Mouse (Mus musculus): Measurements from ENCODE around the gene AL607142.1. TPM values are rescaled to one million over a fixed set of nuclear protein-coding genes. Genes with fewer than 3 reads are reported as not detected.

Gene AL607142.1
- total RNA-seq (2014; rRNA removed) (not detected in 2 replicates), polyA plus RNA-seq (2012; rRNA removed) (not detected in 2 replicates)

DNA sequence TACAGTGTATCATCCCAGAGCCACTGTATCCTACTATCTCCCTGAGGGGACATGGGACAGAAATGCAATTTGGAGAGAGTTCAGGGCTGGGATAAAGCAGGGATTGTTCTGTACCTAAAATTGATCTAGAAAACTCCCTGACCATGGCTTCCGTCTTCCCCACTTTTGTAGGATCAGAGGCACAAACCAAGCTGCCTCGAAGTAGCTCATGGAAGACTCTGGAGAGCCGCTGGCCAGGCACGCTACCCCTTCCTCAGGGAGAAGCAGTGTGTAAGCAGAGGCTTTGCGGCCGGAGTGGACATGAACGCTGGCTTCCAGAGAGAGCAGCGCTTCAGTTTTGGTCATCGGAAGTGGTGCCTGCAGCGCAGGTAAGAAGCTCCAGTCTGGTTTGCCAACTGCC lies at the start of gene AL607142.1:
Gene AL607142.1 (plus strand): TSS at position 301 of the 400 bp plus-strand sequence.
- H3K27me3 ChIP-seq (ENCODE audit: control insufficient read depth, insufficient read depth, low read length), result no peaks in the 10 kb centered on the region
- H3K27ac ChIP-seq (replicated peaks; ENCODE audit: insufficient read depth, low read depth, low read length), result no peak within 1 kb of the TSS
- H3K4me1 ChIP-seq (ENCODE audit: control insufficient read depth, insufficient read depth, low read length), result peaks cover 14% of the 10 kb centered on the region
- no peak for DNase-seq (ENCODE audit: extremely low read depth, low read depth, low spot score)
- WGBS, result 93% methylated on average over 10 of the region's 10 CpGs
- H3K36me3 ChIP-seq (ENCODE audit: control insufficient read depth, insufficient read depth, low read length), result no peaks in the 10 kb centered on the region
- H3K79me2 ChIP-seq (ENCODE audit: control insufficient read depth, insufficient read depth, low read length), result no peaks in the 10 kb centered on the region
- no peak for TF ChIP-seq CTCF (IDR thresholded peaks at IDR 0.05; ENCODE audit: low read depth, low read length)
- TF ChIP-seq POLR2A (IDR thresholded peaks at IDR 0.05; ENCODE audit: extremely low read depth, insufficient read depth, low read length), result no peak
- H3K9ac ChIP-seq (ENCODE audit: low read depth, low read length), result no peak within 1 kb of the TSS
- no peak within 1 kb of the TSS for H3K4me3 ChIP-seq (ENCODE audit: insufficient read depth, low read depth, low read length)

DNA sequence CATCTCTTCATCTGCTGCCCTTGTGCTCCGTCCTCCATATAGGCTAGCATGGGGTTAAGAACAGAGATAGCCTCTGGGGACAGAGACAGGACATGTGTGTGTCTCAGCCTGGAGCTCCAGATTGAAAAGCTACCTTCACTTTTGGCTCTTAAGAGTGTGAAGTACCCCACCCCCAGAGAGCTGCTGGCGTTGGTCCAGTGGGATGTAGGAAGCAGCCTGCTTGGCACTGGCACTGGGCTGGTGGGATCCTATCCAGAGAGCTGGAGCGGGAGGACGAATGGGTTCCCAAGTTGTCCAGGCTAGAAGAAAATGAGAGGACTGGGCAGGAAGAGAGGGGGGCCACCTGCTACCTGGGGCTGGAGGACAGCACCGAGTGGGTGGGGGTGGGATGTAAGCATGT lies 46.4 kb upstream of the AL607142.1 start:
- Histone ChIP-seq H3K4me1 (ENCODE audit: control insufficient read depth, insufficient read depth, low read length) (no peaks in the 10 kb centered on the region), H3K36me3 (ENCODE audit: control insufficient read depth, insufficient read depth, low read length) (no peaks in the 10 kb centered on the region), H3K79me2 (ENCODE audit: control insufficient read depth, insufficient read depth, low read length) (no peaks in the 10 kb centered on the region), H3K27me3 (ENCODE audit: control insufficient read depth, insufficient read depth, low read length) (no peaks in the 10 kb centered on the region), H3K4me3 (ENCODE audit: insufficient read depth, low read depth, low read length) (no peak overlapping the region), H3K9ac (ENCODE audit: low read depth, low read length) (no peak overlapping the region), H3K27ac (replicated peaks; ENCODE audit: insufficient read depth, low read depth, low read length) (no peak overlapping the region)
- WGBS, result 77% methylated on average over 5 of the region's 5 CpGs
- TF ChIP-seq CTCF (IDR thresholded peaks at IDR 0.05; ENCODE audit: low read depth, low read length) (no peak), POLR2A (IDR thresholded peaks at IDR 0.05; ENCODE audit: extremely low read depth, insufficient read depth, low read length) (no peak)
- DNase-seq (ENCODE audit: extremely low read depth, low read depth, low spot score), result no peak

DNA sequence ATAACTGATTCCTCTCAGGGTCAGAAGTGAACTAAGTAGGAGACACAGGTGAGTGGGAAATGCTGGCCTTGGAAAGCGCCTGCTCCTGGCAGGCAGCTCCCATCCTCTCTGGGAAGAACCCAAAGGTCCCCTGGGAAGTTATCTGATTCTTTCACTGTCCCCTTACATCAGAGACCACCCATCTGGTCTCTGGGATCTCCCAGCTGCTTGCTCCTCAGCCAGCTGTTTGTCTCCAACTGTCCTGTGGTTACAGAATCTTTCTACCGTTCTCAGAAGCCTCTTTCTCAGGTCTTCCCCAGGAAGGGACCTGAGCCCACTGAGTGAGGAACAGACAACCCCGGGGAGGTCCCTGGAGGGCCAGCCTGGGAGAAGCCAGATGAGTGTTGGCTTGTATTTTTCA lies 42.4 kb upstream of the AL607142.1 start:
- 71% methylated on average over 3 of the region's 3 CpGs for WGBS

DNA sequence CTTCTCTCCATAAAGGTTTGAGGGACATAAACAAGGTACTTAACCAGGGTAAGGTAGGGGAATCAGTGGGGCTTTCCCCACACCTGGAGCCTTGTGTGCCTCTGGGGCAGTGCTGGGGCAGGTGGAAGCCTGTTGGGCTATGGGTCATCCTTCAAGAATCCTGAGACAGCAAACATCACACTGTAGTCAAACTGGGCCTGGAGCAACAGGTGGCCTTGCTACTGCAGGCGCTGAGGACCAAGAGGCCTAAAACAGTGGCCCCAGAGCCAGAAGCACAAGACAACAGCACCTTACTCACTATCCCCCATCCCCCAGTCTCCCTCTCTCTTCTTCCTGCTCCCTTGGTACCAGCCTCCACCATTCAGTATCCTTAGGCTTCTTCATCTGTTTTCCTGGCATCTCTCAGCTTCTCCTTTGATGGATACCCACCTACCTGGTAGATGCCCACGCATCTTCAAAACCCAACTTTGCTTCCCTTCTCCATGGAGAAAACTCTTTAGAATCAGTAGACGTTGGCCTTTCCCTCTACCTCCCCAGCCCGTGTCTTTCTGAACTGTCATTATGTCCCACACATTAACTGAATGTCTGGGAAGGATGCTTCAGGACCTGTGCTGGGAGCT lies 41.5 kb upstream of the AL607142.1 start:
- 89% methylated on average over 4 of the region's 4 CpGs for WGBS
- DNase-seq (ENCODE audit: extremely low read depth, low read depth, low spot score), result no peak
- H3K27ac ChIP-seq (replicated peaks; ENCODE audit: insufficient read depth, low read depth, low read length), result no peak overlapping the region
- TF ChIP-seq POLR2A (IDR thresholded peaks at IDR 0.05; ENCODE audit: extremely low read depth, insufficient read depth, low read length) (no peak), CTCF (IDR thresholded peaks at IDR 0.05; ENCODE audit: low read depth, low read length) (no peak)
- H3K4me1 ChIP-seq (ENCODE audit: control insufficient read depth, insufficient read depth, low read length), result no peaks in the 10 kb centered on the region
- H3K79me2 ChIP-seq (ENCODE audit: control insufficient read depth, insufficient read depth, low read length), result no peaks in the 10 kb centered on the region
- H3K27me3 ChIP-seq (ENCODE audit: control insufficient read depth, insufficient read depth, low read length), result no peaks in the 10 kb centered on the region
- H3K36me3 ChIP-seq (ENCODE audit: control insufficient read depth, insufficient read depth, low read length), result no peaks in the 10 kb centered on the region
- no peak overlapping the region for H3K4me3 ChIP-seq (ENCODE audit: insufficient read depth, low read depth, low read length)
- H3K9ac ChIP-seq (ENCODE audit: low read depth, low read length), result no peak overlapping the region

More for the DNA sequence above, 42.4 kb upstream of the AL607142.1 start:
- Histone ChIP-seq H3K4me3 (ENCODE audit: insufficient read depth, low read depth, low read length) (no peak overlapping the region), H3K27me3 (ENCODE audit: control insufficient read depth, insufficient read depth, low read length) (no peaks in the 10 kb centered on the region), H3K27ac (replicated peaks; ENCODE audit: insufficient read depth, low read depth, low read length) (no peak overlapping the region), H3K9ac (ENCODE audit: low read depth, low read length) (no peak overlapping the region), H3K79me2 (ENCODE audit: control insufficient read depth, insufficient read depth, low read length) (no peaks in the 10 kb centered on the region), H3K4me1 (ENCODE audit: control insufficient read depth, insufficient read depth, low read length) (no peaks in the 10 kb centered on the region), H3K36me3 (ENCODE audit: control insufficient read depth, insufficient read depth, low read length) (no peaks in the 10 kb centered on the region)
- TF ChIP-seq CTCF (IDR thresholded peaks at IDR 0.05; ENCODE audit: low read depth, low read length) (no peak), POLR2A (IDR thresholded peaks at IDR 0.05; ENCODE audit: extremely low read depth, insufficient read depth, low read length) (no peak)
- DNase-seq (ENCODE audit: extremely low read depth, low read depth, low spot score), result no peak

GRCm38 (mm10) chr4:120024071-120024470 lies 40.7 kb upstream of the AL607142.1 start:
- H3K79me2 ChIP-seq (ENCODE audit: control insufficient read depth, insufficient read depth, low read length), result no peaks in the 10 kb centered on the region
- no peak overlapping the region for H3K27ac ChIP-seq (replicated peaks; ENCODE audit: insufficient read depth, low read depth, low read length)
- H3K27me3 ChIP-seq (ENCODE audit: control insufficient read depth, insufficient read depth, low read length), result no peaks in the 10 kb centered on the region
- H3K36me3 ChIP-seq (ENCODE audit: control insufficient read depth, insufficient read depth, low read length), result no peaks in the 10 kb centered on the region
- no peaks in the 10 kb centered on the region for H3K4me1 ChIP-seq (ENCODE audit: control insufficient read depth, insufficient read depth, low read length)
- H3K4me3 ChIP-seq (ENCODE audit: insufficient read depth, low read depth, low read length), result no peak overlapping the region
- 80% methylated on average over 10 of the region's 10 CpGs for WGBS
- H3K9ac ChIP-seq (ENCODE audit: low read depth, low read length), result no peak overlapping the region
- no peak for TF ChIP-seq POLR2A (IDR thresholded peaks at IDR 0.05; ENCODE audit: extremely low read depth, insufficient read depth, low read length)
- TF ChIP-seq CTCF (IDR thresholded peaks at IDR 0.05; ENCODE audit: low read depth, low read length), result no peak
- no peak for DNase-seq (ENCODE audit: extremely low read depth, low read depth, low spot score)

GRCm38 (mm10) chr4:120027671-120028070 lies 37.1 kb upstream of the AL607142.1 start:
- 91% methylated on average over 1 of the region's 1 CpGs for WGBS
- DNase-seq (ENCODE audit: extremely low read depth, low read depth, low spot score), result no peak
- no peaks in the 10 kb centered on the region for H3K79me2 ChIP-seq (ENCODE audit: control insufficient read depth, insufficient read depth, low read length)
- H3K27me3 ChIP-seq (ENCODE audit: control insufficient read depth, insufficient read depth, low read length), result no peaks in the 10 kb centered on the region
- H3K36me3 ChIP-seq (ENCODE audit: control insufficient read depth, insufficient read depth, low read length), result no peaks in the 10 kb centered on the region
- no peaks in the 10 kb centered on the region for H3K4me1 ChIP-seq (ENCODE audit: control insufficient read depth, insufficient read depth, low read length)
- H3K4me3 ChIP-seq (ENCODE audit: insufficient read depth, low read depth, low read length), result no peak overlapping the region
- no peak overlapping the region for H3K9ac ChIP-seq (ENCODE audit: low read depth, low read length)
- TF ChIP-seq POLR2A (IDR thresholded peaks at IDR 0.05; ENCODE audit: extremely low read depth, insufficient read depth, low read length) (no peak), CTCF (IDR thresholded peaks at IDR 0.05; ENCODE audit: low read depth, low read length) (no peak)
- no peak overlapping the region for H3K27ac ChIP-seq (replicated peaks; ENCODE audit: insufficient read depth, low read depth, low read length)

Measured in liver, adult 2 months (tissue).